Mouse (Mus musculus): ENCODE measurements around the gene B4galnt3.

DNA sequence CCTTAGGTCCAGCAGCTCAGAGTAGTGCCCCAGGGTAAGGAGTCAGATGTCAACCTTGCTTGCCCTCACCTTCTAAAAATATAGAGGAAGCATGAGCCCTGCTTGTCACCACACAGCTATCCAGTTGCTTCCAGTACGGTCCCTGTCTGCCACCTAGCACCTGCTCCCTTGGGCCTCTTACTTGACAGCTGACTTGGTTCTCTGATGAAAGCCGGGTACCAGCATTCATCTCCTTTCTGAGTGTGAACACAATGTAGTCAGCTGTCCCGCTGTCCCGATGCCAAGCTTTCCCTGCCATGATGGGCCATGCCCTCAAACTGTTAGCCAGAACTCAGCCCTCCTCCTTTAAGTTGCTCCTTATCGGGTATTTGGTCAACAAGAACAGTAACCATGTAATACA is 112.2 kb downstream of the B4galnt3 start:
- TF ChIP-seq POLR2A (IDR thresholded peaks at IDR 0.05; ENCODE audit: low read depth, low read length) = no peak
- no peak for TF ChIP-seq CTCF (IDR thresholded peaks at IDR 0.05; ENCODE audit: extremely low read depth, insufficient read length, insufficient replicate concordance, low read depth, low read length)

All from small intestine, adult 2 months (tissue).